Comparison of ENCODE assay signal across 18 mouse cellular contexts in the genomic region with DNA sequence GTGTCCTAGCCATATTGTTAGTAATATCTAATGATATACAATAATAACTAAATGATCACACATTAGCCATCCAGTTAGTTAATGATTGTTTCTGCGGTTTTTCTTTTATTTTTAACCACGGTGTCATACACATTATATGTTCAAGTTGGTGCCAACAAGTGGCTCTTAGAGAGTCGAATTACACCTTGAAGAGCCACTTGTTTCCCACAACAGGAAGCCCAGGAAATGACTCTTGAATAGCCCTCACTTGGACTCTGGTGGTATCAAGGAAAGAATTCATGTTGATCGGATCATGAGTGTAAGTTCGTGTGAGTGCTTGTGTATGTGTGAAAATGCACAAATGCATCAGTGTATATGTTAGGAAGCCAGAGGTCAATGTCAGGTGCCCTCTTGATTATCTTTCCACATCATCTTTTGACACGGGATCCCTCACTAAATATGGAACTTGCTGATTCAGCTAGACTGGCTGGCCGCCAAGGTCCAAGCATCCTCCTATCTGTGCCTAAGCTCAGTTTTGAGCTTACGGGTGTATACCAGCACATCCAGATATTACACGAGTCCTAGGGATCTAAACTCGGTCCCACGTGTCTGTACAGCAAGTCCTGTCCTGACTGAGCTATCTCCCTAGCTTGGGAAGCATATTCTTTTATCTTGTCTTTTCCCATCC. TPM values are rescaled to one million over a fixed set of nuclear protein-coding genes. Genes with fewer than 3 reads are reported as not detected.
DNase-seq lines count a peak whose midpoint lies in the region; TF ChIP-seq lines count a peak whose summit lies in the region.
"Had no signal": no experiment of that assay in that cellular context is flagged by ENCODE, and none has a peak within 500 bp of the region (broad histone marks: within the 10 kb centered on the region; RNA-seq: fewer than 3 reads in every experiment).

No protein-coding gene starts in this region.

- no peak for TF ChIP-seq CTCF in kidney, adult 2 months (conservative IDR thresholded peaks at IDR 0.05; ENCODE audit: insufficient read depth, insufficient read length, low read depth, low read length)

- TF ChIP-seq POLR2A in kidney, adult 2 months (IDR thresholded peaks at IDR 0.05; ENCODE audit: low read depth, low read length), result no peak

- no peak overlapping the region for H3K27ac ChIP-seq in kidney, adult 2 months (ENCODE audit: insufficient read depth, low read depth, low read length)
- H3K27ac ChIP-seq: forebrain, embryonic 12.5 days; heart, adult 2 months; hindbrain, embryonic 15.5 days; limb, embryonic 15.5 days; neural tube, embryonic 13.5 days had no signal

- H3K4me3 ChIP-seq in kidney, adult 2 months (ENCODE audit: insufficient read depth, low read depth, low read length), result no peak overlapping the region
- H3K4me3 ChIP-seq: forebrain, embryonic 12.5 days; heart, adult 2 months; hindbrain, embryonic 15.5 days; limb, embryonic 15.5 days; megakaryocyte, embryonic 14.5 days; neural tube, embryonic 13.5 days had no signal

- WGBS in kidney, adult 2 months, result 67% methylated on average over 11 of the region's 11 CpGs

- H3K4me1 ChIP-seq in kidney, adult 2 months (ENCODE audit: control insufficient read depth, insufficient read depth, low read length), result no peaks in the 10 kb centered on the region
- H3K4me1 ChIP-seq: forebrain, embryonic 12.5 days; hindbrain, embryonic 15.5 days; limb, embryonic 15.5 days; megakaryocyte, embryonic 14.5 days; neural tube, embryonic 13.5 days had no signal

- no peaks in the 10 kb centered on the region for H3K27me3 ChIP-seq in kidney, adult 2 months (replicated peaks; ENCODE audit: control insufficient read depth, insufficient read depth, low read length)
- H3K27me3 ChIP-seq: forebrain, embryonic 12.5 days; hindbrain, embryonic 15.5 days; limb, embryonic 15.5 days; megakaryocyte, embryonic 14.5 days; neural tube, embryonic 13.5 days had no signal

- peak; percentile 5 for DNase-seq in kidney, postnatal 14 days
- DNase-seq in kidney, adult 2 months, result no peak
- DNase-seq in adrenal gland, adult 2 months, result peak; percentile 56
- DNase-seq in adrenal gland, postnatal 14 days, result peak; percentile 48
- DNase-seq in cerebellum, postnatal 10 days, result peak; percentile 55 to 56
- DNase-seq in embryo, embryonic 10 days (ENCODE audit: low spot score), result no peak
- DNase-seq in layer of hippocampus, adult 8-10 months (ENCODE audit: low spot score in 2 of 2), result no peak
- DNase-seq: embryo, embryonic 11 days; heart, adult 2 months; liver, postnatal 0 days; thymus, adult 18-20 months had no signal

- H3K36me3 ChIP-seq in kidney, adult 2 months (ENCODE audit: control insufficient read depth, insufficient read depth, low read length), result no peaks in the 10 kb centered on the region
- H3K36me3 ChIP-seq: forebrain, embryonic 12.5 days; hindbrain, embryonic 15.5 days; limb, embryonic 15.5 days; neural tube, embryonic 13.5 days had no signal

RNA-seq across cellular contexts. Expression of a gene that starts 46.2 kb away (rescaled TPM):
- 0.18 and 0.28 TPM in 2 replicates for polyA plus RNA-seq in kidney, adult 2 months (2012; rRNA removed)
- 1 to 10 TPM in 1 of 2 experiments, under 1 TPM in 1; 0.43 to 1.6 TPM for total RNA-seq in adrenal gland, adult 2 months (2021)
- polyA plus RNA-seq in adrenal gland, adult 2 months (2012; rRNA removed), result 0.03 and 0.11 TPM in 2 replicates
- total RNA-seq in adrenal gland, postnatal 14 days (2021), result 0.75 and 1.1 TPM in 2 replicates
- total RNA-seq in layer of hippocampus, adult 8-10 months (2022), result 10 to 100 TPM in 3 of 4 experiments, 1 to 10 TPM in 1; 9.8 to 13.7 (median 11.2) TPM
- total RNA-seq: monocyte, adult 5-6 weeks had no signal
- polyA plus RNA-seq: large intestine, adult 2 months had no signal

Comparison
In these comparisons a context has a peak if more than half of its experiments do, and no peak if none do; other contexts are left out.
1. DNase-seq: peak in kidney, postnatal 14 days (single experiment), adrenal gland, adult 2 months (single experiment), adrenal gland, postnatal 14 days (single experiment) and cerebellum, postnatal 10 days (2 of 2); none in kidney, adult 2 months (single experiment), embryo, embryonic 10 days (single experiment) and layer of hippocampus, adult 8-10 months (0 of 2).